Mouse (Mus musculus) ES-E14 (cell line): ENCODE measurements around the gene Plpp3. TPM values are rescaled to one million over a fixed set of nuclear protein-coding genes. Genes with fewer than 3 reads are reported as not detected.

ENCODE experiments used
- DNase-seq: peaks from one replicate; pipeline ENCODE4 v3.0.0-alpha.2; 2013; ENCODE audit warnings: low read depth, low spot score
- H3K27ac ChIP-seq: 2 replicates; pipeline ENCODE4 v1.5.1; 2012; ENCODE audit warnings: low read depth, mild to moderate bottlenecking, low read length, moderate library complexity, mixed read lengths; ENCODE audit not compliant: poor library complexity, insufficient read depth, severe bottlenecking
- H3K36me3 ChIP-seq: 2 replicates; pipeline ENCODE4 v1.6.1; 2012; ENCODE audit warnings: mild to moderate bottlenecking, low read length, moderate library complexity, mixed read lengths; ENCODE audit not compliant: control insufficient read depth, poor library complexity, insufficient read depth, severe bottlenecking
- H3K4me1 ChIP-seq, 2 experiments: fragments of 150-350 bp in 1 of 2; sonication (generic) in 1 of 2; 2 replicates each; pipeline ENCODE4 v1.6.1; 2012; ENCODE audit warnings: low read length in 2 of 2, mild to moderate bottlenecking in 1 of 2, mixed read lengths in 1 of 2; ENCODE audit not compliant: control insufficient read depth in 2 of 2, insufficient read depth in 2 of 2, poor library complexity in 1 of 2
- H3K4me3 ChIP-seq, 2 experiments: fragments of 150-350 bp in 1 of 2; sonication (generic) in 1 of 2; 2 replicates each; pipeline ENCODE4 v1.5.1; 2012; ENCODE audit warnings: low read length in 2 of 2, low read depth in 1 of 2, mild to moderate bottlenecking in 1 of 2, mixed read lengths in 1 of 2; ENCODE audit not compliant: insufficient read depth in 1 of 2, poor library complexity in 1 of 2, severe bottlenecking in 1 of 2
- H3K9ac ChIP-seq: 2 replicates; pipeline ENCODE4 v1.6.1; 2012; ENCODE audit warnings: low read depth, mild to moderate bottlenecking, low read length, mixed read lengths; ENCODE audit not compliant: poor library complexity, insufficient read depth, severe bottlenecking
- H3K9me3 ChIP-seq: fragments of 150-350 bp; sonication (generic); 2 replicates; pipeline ENCODE4 v1.6.1; 2012; ENCODE audit warnings: low read depth, mild to moderate bottlenecking, low read length; ENCODE audit not compliant: control insufficient read depth, insufficient read depth
- CHD2 ChIP-seq: IDR thresholded peaks from 2 replicates; pipeline ENCODE4 v1.6.1; 2014; ENCODE audit warnings: mild to moderate bottlenecking, low read depth, low read length, inconsistent platforms
- HCFC1 ChIP-seq: IDR thresholded peaks from 2 replicates; pipeline ENCODE4 v1.6.1; 2012; ENCODE audit warnings: low read length, inconsistent platforms, borderline replicate concordance; ENCODE audit not compliant: insufficient read depth
- MAFK ChIP-seq: IDR thresholded peaks from 2 replicates; pipeline ENCODE4 v1.6.1; 2014; ENCODE audit warnings: mild to moderate bottlenecking, low read depth, low read length, inconsistent platforms; ENCODE audit not compliant: insufficient read depth
- ZC3H11A ChIP-seq: IDR thresholded peaks from 2 replicates; pipeline ENCODE4 v1.6.1; 2012; ENCODE audit warnings: low read depth, mild to moderate bottlenecking, inconsistent platforms, low read length, borderline replicate concordance
- ZNF384 ChIP-seq: IDR thresholded peaks from 2 replicates; pipeline ENCODE4 v1.6.1; 2012; ENCODE audit warnings: low read depth, low read length, inconsistent platforms
- in situ Hi-C, 2 experiments: fragments of 600-800 bp; cut with MboI; formaldehyde crosslinking; loops; one replicate each; pipeline ENCODE4 v1.15.1; 2025; ENCODE audit warnings: low sequenced_read_pairs in 2 of 2, inconsistent platforms in 1 of 2; ENCODE audit not compliant: unreplicated experiment in 2 of 2
- total RNA-seq: library from RNA; depleted of rRNA; stranded (reverse); fragments of 300-350 nt; gene quantifications from 2 replicates; pipeline ENCODE4 v1.2.3, GENCODE M21; 2012

Plpp3 gene
- total RNA-seq, 1 experiment = 11.8 TPM

DNA sequence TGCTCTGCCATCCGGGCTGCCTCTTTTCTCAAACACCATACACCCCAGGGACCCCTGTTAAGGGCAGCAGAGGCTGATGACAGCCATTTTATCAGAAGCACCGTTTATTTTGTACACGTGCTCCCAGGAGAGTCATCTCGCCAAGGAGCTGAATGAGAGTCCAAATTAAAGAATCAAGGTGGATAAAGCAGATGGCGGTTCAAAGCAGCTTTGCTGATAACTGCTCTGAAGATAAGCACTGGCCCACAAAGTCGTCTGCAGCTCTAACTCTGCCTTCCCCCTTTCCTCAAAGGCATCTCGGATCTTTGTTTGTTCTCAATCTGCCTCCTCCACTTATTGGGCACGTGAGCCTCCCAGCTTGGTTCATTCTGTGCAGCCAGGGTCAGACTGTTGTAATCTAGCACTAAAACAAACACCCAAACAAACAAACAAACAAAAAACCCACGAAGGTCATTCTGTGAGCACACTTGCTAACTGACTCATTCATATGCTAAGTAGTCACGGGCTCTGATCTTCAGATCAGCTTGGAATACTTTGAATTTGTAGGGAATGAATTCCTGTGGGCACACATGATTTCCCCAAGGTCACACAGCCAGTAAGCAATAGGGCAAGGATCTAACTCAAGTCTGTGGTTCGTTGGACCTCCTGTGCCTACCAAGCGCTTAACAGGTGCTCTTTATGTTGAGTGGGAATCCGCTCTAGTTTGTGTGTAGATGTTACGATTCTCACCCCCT is 119.1 kb downstream of the Plpp3 start:
- in situ Hi-C loops = no loop called here
- Histone ChIP-seq H3K4me3 (no peak overlapping the region), H3K9ac (no peak overlapping the region), H3K4me1 (peaks cover 5 to 11% of the 10 kb centered on the region in 2 experiments; a peak in 3 of 4 replicates), H3K36me3 (no peaks in the 10 kb centered on the region), H3K9me3 (no peaks in the 10 kb centered on the region), H3K27ac (no peak overlapping the region)
- no peak for DNase-seq
- TF ChIP-seq CHD2 = no peak
- no peak for TF ChIP-seq HCFC1

GRCm38 (mm10) chr4:105278161-105278560 is 121.0 kb downstream of the Plpp3 start:
- H3K36me3 ChIP-seq = no peaks in the 10 kb centered on the region
- in situ Hi-C loops = no loop called here
- no peak overlapping the region for H3K4me3 ChIP-seq
- TF ChIP-seq MAFK (no peak), ZC3H11A (no peak)
- H3K9ac ChIP-seq = no peak overlapping the region
- no peak overlapping the region for H3K27ac ChIP-seq
- no peak for DNase-seq
- peaks cover 20 to 21% of the 10 kb centered on the region in 2 experiments for H3K4me1 ChIP-seq
- no peaks in the 10 kb centered on the region for H3K9me3 ChIP-seq

GRCm38 (mm10) chr4:105278571-105279410 is 121.6 kb downstream of the Plpp3 start:
- no peak for DNase-seq
- in situ Hi-C loops = no loop called here
- peaks cover 21 to 25% of the 10 kb centered on the region in 2 experiments for H3K4me1 ChIP-seq
- H3K27ac ChIP-seq = no peak overlapping the region
- no peaks in the 10 kb centered on the region for H3K36me3 ChIP-seq
- H3K4me3 ChIP-seq = no peak overlapping the region
- H3K9ac ChIP-seq = no peak overlapping the region
- H3K9me3 ChIP-seq = no peaks in the 10 kb centered on the region
- no peak for TF ChIP-seq ZC3H11A
- TF ChIP-seq HCFC1 = no peak
- no peak for TF ChIP-seq CHD2
- no peak for TF ChIP-seq MAFK
- TF ChIP-seq ZNF384 = no peak

GRCm38 (mm10) chr4:105279806-105280205 is 122.7 kb downstream of the Plpp3 start:
- Histone ChIP-seq H3K9ac (no peak overlapping the region), H3K4me1 (peaks cover 21 to 25% of the 10 kb centered on the region in 2 experiments), H3K27ac (no peak overlapping the region), H3K9me3 (no peaks in the 10 kb centered on the region), H3K36me3 (no peaks in the 10 kb centered on the region), H3K4me3 (no peak overlapping the region)
- DNase-seq = no peak
- TF ChIP-seq MAFK (no peak), HCFC1 (no peak)
- in situ Hi-C loops = no loop called here

DNA sequence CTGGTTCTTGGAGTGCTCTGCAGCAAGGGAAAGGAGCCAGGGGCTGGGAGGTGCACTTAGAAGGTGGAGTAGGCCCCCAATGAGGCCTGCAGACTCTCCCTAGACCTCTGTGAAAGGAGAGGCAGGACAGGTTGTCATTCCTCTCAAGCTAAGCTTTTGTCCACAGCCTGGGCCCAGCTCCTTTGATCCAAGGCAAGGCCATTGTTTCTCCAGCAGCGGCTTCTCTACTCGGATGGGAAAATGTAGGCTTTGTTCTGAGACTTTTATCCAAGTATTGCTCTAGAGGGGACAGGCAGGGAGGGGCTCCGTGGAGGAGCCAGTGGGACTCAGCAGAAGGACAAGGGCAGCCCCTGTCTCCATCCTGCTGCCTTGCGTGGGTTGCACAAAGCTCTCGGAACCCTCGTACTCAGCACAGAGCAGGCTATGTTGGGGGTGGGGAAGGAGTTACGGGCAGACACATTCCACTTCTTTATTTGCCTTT is 124.6 kb downstream of the Plpp3 start:
- no peak overlapping the region for H3K9ac ChIP-seq
- H3K27ac ChIP-seq = no peak overlapping the region
- in situ Hi-C loops = no loop called here
- peaks cover 17 to 22% of the 10 kb centered on the region in 2 experiments for H3K4me1 ChIP-seq
- DNase-seq = no peak
- no peaks in the 10 kb centered on the region for H3K9me3 ChIP-seq
- H3K36me3 ChIP-seq = no peaks in the 10 kb centered on the region
- no peak overlapping the region for H3K4me3 ChIP-seq
- TF ChIP-seq ZC3H11A (no peak), HCFC1 (no peak), MAFK (no peak), CHD2 (no peak), ZNF384 (no peak)
